Mouse (Mus musculus) hindbrain, embryonic 13.5 days (tissue): ENCODE measurements around the gene Zbtb5. TPM values are rescaled to one million over a fixed set of nuclear protein-coding genes. Genes with fewer than 3 reads are reported as not detected.

Source experiments
- ATAC-seq: fragments of 200-750 bp; cut with Nextera tagmentation; 2 replicates; pipeline ENCODE4 v1.8.0; 2017; ENCODE audit warnings: moderate TSS enrichment; ENCODE audit not compliant: low FRiP score
- H3K27ac ChIP-seq: fragments of 300-500 bp; sonication (generic); 2 replicates; pipeline ENCODE4 v1.5.1; 2015; ENCODE audit warnings: inconsistent platforms, mild to moderate bottlenecking, moderate library complexity
- H3K27me3 ChIP-seq: fragments of 300-500 bp; sonication (generic); 2 replicates; pipeline ENCODE4 v1.6.1; 2015; ENCODE audit warnings: mild to moderate bottlenecking, inconsistent platforms
- H3K36me3 ChIP-seq: fragments of 300-500 bp; sonication (generic); 2 replicates; pipeline ENCODE4 v1.6.1; 2015; ENCODE audit warnings: mild to moderate bottlenecking, inconsistent platforms
- H3K4me1 ChIP-seq: fragments of 300-500 bp; sonication (generic); replicated peaks from 2 replicates; pipeline ENCODE4 v1.6.1; 2015; ENCODE audit warnings: inconsistent platforms
- H3K4me2 ChIP-seq: fragments of 300-500 bp; sonication (generic); 2 replicates; pipeline ENCODE4 v1.6.1; 2015; ENCODE audit warnings: inconsistent platforms, mild to moderate bottlenecking, moderate library complexity
- H3K4me3 ChIP-seq: fragments of 300-500 bp; sonication (generic); 2 replicates; pipeline ENCODE4 v1.5.1; 2015; ENCODE audit warnings: mild to moderate bottlenecking, inconsistent platforms
- H3K9ac ChIP-seq: fragments of 300-500 bp; sonication (generic); 2 replicates; pipeline ENCODE4 v1.6.1; 2015; ENCODE audit warnings: mild to moderate bottlenecking, inconsistent platforms
- H3K9me3 ChIP-seq: fragments of 300-500 bp; sonication (generic); 2 replicates; pipeline ENCODE4 v1.6.1; 2016; ENCODE audit warnings: inconsistent platforms
- WGBS: fragments of 180-500 bp; shearing (Covaris S2); methylation state at CpG from one replicate; pipeline ENCODE4 v1.1.7; 2015; 5-methylcytosine and 5-hydroxymethylcytosine counted together
- polyA plus RNA-seq: library from polyadenylated mRNA; unstranded; fragments of >200 nt; fragmentation: Nextera tagmentation; extraction: Ambion mirVana; gene quantifications from 2 replicates; pipeline ENCODE4 v1.2.1, GENCODE M21; 2015

The Zbtb5 gene
- polyA plus RNA-seq, 1 experiment from 2014 or later = 45.6 TPM

GRCm38 (mm10) chr4:45034693-45035628 lies 22.7 kb upstream of the Zbtb5 start:
- Histone ChIP-seq H3K27ac (no peak overlapping the region), H3K4me1 (no peaks in the 10 kb centered on the region), H3K4me2 (no peak overlapping the region), H3K9me3 (no peaks in the 10 kb centered on the region), H3K4me3 (no peak overlapping the region), H3K9ac (0 out of 2 replicates have a peak overlapping the region, but pooled peaks have one; percentile 24), H3K27me3 (no peaks in the 10 kb centered on the region), H3K36me3 (peaks cover 82% of the 10 kb centered on the region)
- no peak for ATAC-seq
- WGBS = 75% methylated on average over 16 of the region's 16 CpGs

- ATAC-seq = no peak
- Histone ChIP-seq H3K9ac (no peak overlapping the region), H3K36me3 (peaks cover 96% of the 10 kb centered on the region), H3K4me2 (no peak overlapping the region), H3K9me3 (no peaks in the 10 kb centered on the region), H3K4me3 (no peak overlapping the region), H3K27me3 (no peaks in the 10 kb centered on the region), H3K27ac (no peak overlapping the region), H3K4me1 (no peaks in the 10 kb centered on the region)
- WGBS = 93% methylated on average over 9 of the region's 9 CpGs
Measured at GRCm38 (mm10) chr4:45032586-45032985, 20.4 kb upstream of the Zbtb5 start.

GRCm38 (mm10) chr4:45026459-45026858 lies 14.2 kb upstream of the Zbtb5 start:
- no peak overlapping the region for H3K9ac ChIP-seq
- no peak overlapping the region for H3K4me3 ChIP-seq
- H3K27ac ChIP-seq = no peak overlapping the region
- ATAC-seq = no peak
- no peaks in the 10 kb centered on the region for H3K9me3 ChIP-seq
- H3K4me2 ChIP-seq = no peak overlapping the region
- no peaks in the 10 kb centered on the region for H3K27me3 ChIP-seq
- peaks cover 87% of the 10 kb centered on the region for H3K36me3 ChIP-seq
- WGBS = 92% methylated on average over 4 of the region's 4 CpGs
- no peaks in the 10 kb centered on the region for H3K4me1 ChIP-seq

GRCm38 (mm10) chr4:45019009-45019408 lies 6.8 kb upstream of the Zbtb5 start:
- Histone ChIP-seq H3K4me3 (peak overlapping the region; percentile 64), H3K4me2 (peak overlapping the region; percentile 96), H3K4me1 (peaks cover 23% of the 10 kb centered on the region), H3K9me3 (no peaks in the 10 kb centered on the region), H3K27ac (peak overlapping the region; percentile 32; the same call in 1 of the 2 replicates), H3K27me3 (no peaks in the 10 kb centered on the region), H3K9ac (peak overlapping the region; percentile 83), H3K36me3 (peaks cover 17% of the 10 kb centered on the region)
- peak; percentile 46; the same call in 1 of the 2 replicates for ATAC-seq
- 3% methylated on average over 14 of the region's 14 CpGs for WGBS

- WGBS = 0% methylated on average over 29 of the region's 29 CpGs
- Histone ChIP-seq H3K4me1 (peaks cover 27% of the 10 kb centered on the region), H3K4me2 (peak within 1 kb of the TSS; percentile 96), H3K4me3 (peak within 1 kb of the TSS; percentile 64), H3K36me3 (peaks cover 12% of the 10 kb centered on the region), H3K9ac (peak within 1 kb of the TSS; percentile 83), H3K27ac (peak within 1 kb of the TSS; percentile 32; the same call in 1 of the 2 replicates), H3K27me3 (no peaks in the 10 kb centered on the region), H3K9me3 (no peaks in the 10 kb centered on the region)
- peak; percentile 87 for ATAC-seq
Measured at GRCm38 (mm10) chr4:45018452-45018980, 6.3 kb upstream of the Zbtb5 start, which contains the start of gene Polr1e. Gene Polr1e (plus strand): TSS chr4:45018583.

- WGBS = 10% methylated on average over 3 of the region's 3 CpGs
- H3K36me3 ChIP-seq = no peaks in the 10 kb centered on the region
- no peak overlapping the region for H3K4me3 ChIP-seq
- H3K4me1 ChIP-seq = peaks cover 32% of the 10 kb centered on the region
- no peak overlapping the region for H3K9ac ChIP-seq
- H3K27me3 ChIP-seq = no peaks in the 10 kb centered on the region
- H3K27ac ChIP-seq = no peak overlapping the region
- ATAC-seq = no peak
- H3K9me3 ChIP-seq = no peaks in the 10 kb centered on the region
- no peak overlapping the region for H3K4me2 ChIP-seq
Measured at GRCm38 (mm10) chr4:45015615-45016014, 3.4 kb upstream of the Zbtb5 start.

- 12% methylated on average over 2 of the region's 2 CpGs for WGBS
- H3K27ac ChIP-seq = 0 out of 2 replicates have a peak overlapping the region, but pooled peaks have one; percentile 84
- H3K9ac ChIP-seq = peak overlapping the region; percentile 81
- peak overlapping the region; percentile 78 for H3K4me2 ChIP-seq
- H3K4me3 ChIP-seq = peak overlapping the region; percentile 64
- H3K27me3 ChIP-seq = no peaks in the 10 kb centered on the region
- H3K4me1 ChIP-seq = peaks cover 26% of the 10 kb centered on the region
- H3K36me3 ChIP-seq = no peaks in the 10 kb centered on the region
- no peaks in the 10 kb centered on the region for H3K9me3 ChIP-seq
- no peak for ATAC-seq
Measured at GRCm38 (mm10) chr4:45013537-45013936, 1.3 kb upstream of the Zbtb5 start.

GRCm38 (mm10) chr4:45013031-45013431 lies 819 bp upstream of the Zbtb5 start:
- Histone ChIP-seq H3K4me3 (peak overlapping the region; percentile 64), H3K27me3 (no peaks in the 10 kb centered on the region), H3K4me1 (peaks cover 26% of the 10 kb centered on the region), H3K9ac (peak overlapping the region; percentile 81), H3K36me3 (no peaks in the 10 kb centered on the region), H3K4me2 (peak overlapping the region; percentile 78), H3K27ac (peak overlapping the region; percentile 84), H3K9me3 (no peaks in the 10 kb centered on the region)
- ATAC-seq = no peak
- WGBS = 1% methylated on average over 13 of the region's 13 CpGs

GRCm38 (mm10) chr4:45011581-45012104 lies 569 bp downstream of the Zbtb5 start:
- H3K4me1 ChIP-seq = peaks cover 26% of the 10 kb centered on the region
- under 1% methylated on average over 30 of the region's 31 CpGs for WGBS
- H3K27ac ChIP-seq = peak overlapping the region; percentile 97
- peak; percentile 80 for ATAC-seq
- H3K27me3 ChIP-seq = no peaks in the 10 kb centered on the region
- H3K4me2 ChIP-seq = peak overlapping the region; percentile 76
- peak overlapping the region; percentile 87 for H3K4me3 ChIP-seq
- no peaks in the 10 kb centered on the region for H3K9me3 ChIP-seq
- no peaks in the 10 kb centered on the region for H3K36me3 ChIP-seq
- peak overlapping the region; percentile 94 for H3K9ac ChIP-seq

- Histone ChIP-seq H3K9ac (peak overlapping the region; percentile 94), H3K4me3 (peak overlapping the region; percentile 87), H3K27me3 (no peaks in the 10 kb centered on the region), H3K4me2 (peak overlapping the region; percentile 76), H3K36me3 (no peaks in the 10 kb centered on the region), H3K4me1 (peaks cover 26% of the 10 kb centered on the region), H3K27ac (no peak overlapping the region; the same call in 1 of the 2 replicates), H3K9me3 (no peaks in the 10 kb centered on the region)
- WGBS = 14% methylated on average over 11 of the region's 11 CpGs
- ATAC-seq = no peak
Measured at GRCm38 (mm10) chr4:45010806-45011415, 1.3 kb downstream of the Zbtb5 start.

- Histone ChIP-seq H3K27ac (no peak overlapping the region), H3K4me3 (no peak overlapping the region), H3K36me3 (peaks cover 11% of the 10 kb centered on the region), H3K9ac (no peak overlapping the region), H3K4me1 (peaks cover 10% of the 10 kb centered on the region), H3K27me3 (no peaks in the 10 kb centered on the region), H3K9me3 (no peaks in the 10 kb centered on the region), H3K4me2 (no peak overlapping the region)
- 87% methylated on average over 3 of the region's 3 CpGs for WGBS
- no peak for ATAC-seq
Measured at GRCm38 (mm10) chr4:45005452-45005851, 6.8 kb downstream of the Zbtb5 start.

GRCm38 (mm10) chr4:45000001-45000400 lies 12.2 kb downstream of the Zbtb5 start:
- Histone ChIP-seq H3K4me1 (peaks cover 22% of the 10 kb centered on the region), H3K4me2 (no peak overlapping the region), H3K27me3 (no peaks in the 10 kb centered on the region), H3K36me3 (peaks cover 13% of the 10 kb centered on the region), H3K4me3 (no peak overlapping the region), H3K27ac (no peak overlapping the region), H3K9ac (no peak overlapping the region), H3K9me3 (no peaks in the 10 kb centered on the region)
- WGBS = 93% methylated on average over 6 of the region's 6 CpGs
- no peak for ATAC-seq
